Comparison of ENCODE assay signal across 13 mouse cellular contexts in genomic region chr11:21864000-21864399, GRCm38 (mm10).
DNase-seq lines count a peak whose midpoint lies in the region; ATAC-seq lines count a peak whose summit lies in the region.
"Had no signal": no experiment of that assay in that cellular context is flagged by ENCODE, and none has a peak within 500 bp of the region (broad histone marks: within the 10 kb centered on the region; RNA-seq: fewer than 3 reads in every experiment).

No protein-coding gene starts in this region.

- peaks cover 15% of the 10 kb centered on the region for H3K4me1 ChIP-seq in forebrain, embryonic 13.5 days
- H3K4me1 ChIP-seq: heart, embryonic 15.5 days had no signal

- H3K36me3 ChIP-seq in forebrain, embryonic 13.5 days (ENCODE audit: poor library complexity, severe bottlenecking): no peaks in the 10 kb centered on the region
- H3K36me3 ChIP-seq: G1E; heart, embryonic 15.5 days had no signal

- H3K4me2 ChIP-seq in forebrain, embryonic 13.5 days: no peak overlapping the region
- H3K4me2 ChIP-seq: heart, embryonic 15.5 days had no signal

- H3K27ac ChIP-seq in forebrain, embryonic 13.5 days: peak overlapping the region; percentile 15
- H3K27ac ChIP-seq: heart, embryonic 15.5 days; liver, embryonic 14.5 days had no signal

- 32% methylated on average over 6 of the region's 6 CpGs for WGBS in forebrain, embryonic 13.5 days

- no peak overlapping the region for H3K9ac ChIP-seq in forebrain, embryonic 13.5 days
- H3K9ac ChIP-seq: heart, embryonic 15.5 days; liver, embryonic 14.5 days had no signal

- ATAC-seq in forebrain, embryonic 13.5 days: peak; percentile 82
- no peak for ATAC-seq in erythroid progenitor cell, adult 5-6 weeks (replicated peaks; ENCODE audit: low FRiP score, poor library complexity, severe bottlenecking)

- H3K9me3 ChIP-seq in forebrain, embryonic 13.5 days (replicated peaks): 0 out of 2 replicates have a peak, but pooled peaks cover 4% of the 10 kb centered on the region
- H3K9me3 ChIP-seq: G1E; heart, embryonic 15.5 days had no signal

- DNase-seq in adipocyte (ENCODE audit: low spot score): peak; percentile 10
- peak; percentile 20 for DNase-seq in adrenal gland, postnatal 10 days
- DNase-seq in mesoderm, embryonic 11.5 days (ENCODE audit: low read depth, low spot score): peak; percentile 49
- DNase-seq in urinary bladder, postnatal 36 days (ENCODE audit: low spot score in 2 of 2): no peak
- no peak for DNase-seq in thymus, adult 18-20 months
- no peak for DNase-seq in spleen, postnatal 4 days (ENCODE audit: low spot score in 2 of 2)

- H3K27me3 ChIP-seq in forebrain, embryonic 13.5 days: no peaks in the 10 kb centered on the region
- H3K27me3 ChIP-seq: heart, embryonic 15.5 days had no signal

- H3K4me3 ChIP-seq in forebrain, embryonic 13.5 days: no peak overlapping the region
- H3K4me3 ChIP-seq: erythroblast, embryonic 14.5 days; heart, embryonic 15.5 days; myocyte had no signal

Comparison
In these comparisons a context has a peak if more than half of its experiments do, and no peak if none do; other contexts are left out.
1. DNase-seq: peak in adipocyte (single experiment), adrenal gland, postnatal 10 days (single experiment) and mesoderm, embryonic 11.5 days (single experiment); none in urinary bladder, postnatal 36 days (0 of 2), thymus, adult 18-20 months (0 of 2) and spleen, postnatal 4 days (0 of 2).